Mouse (Mus musculus) olfactory bulb, adult 2 months (tissue): Measurements from ENCODE around the gene Calm1.

Source experiments
- CTCF ChIP-seq: fragments of 200-500 bp; IDR thresholded peaks from 2 replicates; pipeline ENCODE4 v1.5.1; 2012; ENCODE audit warnings: low read depth, mild to moderate bottlenecking, low read length, moderate library complexity; ENCODE audit not compliant: insufficient read depth
- POLR2A ChIP-seq: fragments of 200-500 bp; IDR thresholded peaks from 2 replicates; pipeline ENCODE4 v1.6.1; 2012; ENCODE audit warnings: mild to moderate bottlenecking, low read depth, low read length, moderate library complexity; ENCODE audit not compliant: insufficient read depth

- TF ChIP-seq CTCF = no peak
- no peak for TF ChIP-seq POLR2A
Measured at GRCm38 (mm10) chr12:100234919-100235318, 35.7 kb downstream of the Calm1 start.
